ENCODE assay signal across 9 mouse cellular contexts in the genomic region with DNA sequence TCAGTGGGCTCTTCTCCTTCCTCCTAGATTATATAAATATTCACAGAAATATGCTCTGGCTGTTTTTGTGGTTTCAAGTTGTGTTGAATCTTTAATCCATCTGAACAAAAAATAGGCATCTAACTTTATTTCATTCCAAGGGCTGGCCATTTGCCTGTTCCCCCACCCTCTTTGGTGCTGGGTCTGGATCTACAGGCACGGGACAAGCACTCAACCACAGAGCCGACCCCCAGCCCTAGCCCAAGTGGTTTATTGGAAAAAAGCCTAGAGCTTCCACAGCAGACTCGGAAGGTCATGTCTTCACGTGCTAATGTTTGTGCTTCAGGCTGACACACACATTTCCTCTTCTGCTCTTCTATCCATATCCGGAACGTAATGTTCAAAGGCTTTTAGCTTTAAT. TPM values are rescaled to one million over a fixed set of nuclear protein-coding genes. Genes with fewer than 3 reads are reported as not detected.
A peak's percentile ranks its signal among the peaks of the same experiment; 100 is the strongest.
DNase-seq lines count a peak whose midpoint lies in the region; ATAC-seq and TF ChIP-seq lines count a peak whose summit lies in the region.
"Had no signal": no experiment of that assay in that cellular context is flagged by ENCODE, and none has a peak within 500 bp of the region (broad histone marks: within the 10 kb centered on the region; RNA-seq: fewer than 3 reads in every experiment).

No protein-coding gene starts in this region.

- 34% methylated on average over 6 of the region's 6 CpGs for WGBS in embryonic facial prominence, embryonic 15.5 days
- 16% methylated on average over 6 of the region's 6 CpGs for WGBS in heart, embryonic 16.5 days
- WGBS in lung, adult 2 months: 12% methylated on average over 6 of the region's 6 CpGs

- H3K36me3 ChIP-seq in embryonic facial prominence, embryonic 15.5 days: no peaks in the 10 kb centered on the region
- no peaks in the 10 kb centered on the region for H3K36me3 ChIP-seq in heart, embryonic 16.5 days (ENCODE audit: control insufficient read depth, insufficient read depth)
- H3K36me3 ChIP-seq: liver, embryonic 13.5 days had no signal

- no peak overlapping the region for H3K9ac ChIP-seq in embryonic facial prominence, embryonic 15.5 days
- H3K9ac ChIP-seq in heart, embryonic 16.5 days (ENCODE audit: low read length): no peak overlapping the region
- H3K9ac ChIP-seq: liver, embryonic 13.5 days had no signal

- peaks cover 36% of the 10 kb centered on the region for H3K4me1 ChIP-seq in embryonic facial prominence, embryonic 15.5 days
- H3K4me1 ChIP-seq in heart, embryonic 16.5 days (ENCODE audit: control insufficient read depth, insufficient read depth, low read length): peaks cover 52% of the 10 kb centered on the region
- H3K4me1 ChIP-seq in lung, adult 2 months (ENCODE audit: control insufficient read depth, insufficient read depth, low read length): peaks cover 28% of the 10 kb centered on the region

- no peaks in the 10 kb centered on the region for H3K9me3 ChIP-seq in embryonic facial prominence, embryonic 15.5 days (replicated peaks)
- no peaks in the 10 kb centered on the region; the same call in 1 of the 2 replicates for H3K9me3 ChIP-seq in heart, embryonic 16.5 days (replicated peaks; ENCODE audit: control insufficient read depth, low read length)
- H3K9me3 ChIP-seq: liver, embryonic 13.5 days had no signal

- TF ChIP-seq CTCF in layer of hippocampus, adult 2 months (conservative IDR thresholded peaks at IDR 0.05): no peak
- TF ChIP-seq CTCF in lung, adult 2 months (IDR thresholded peaks at IDR 0.05; ENCODE audit: insufficient read depth, low read length): no peak

- no peak overlapping the region for H3K4me3 ChIP-seq in layer of hippocampus, adult 2 months
- H3K4me3 ChIP-seq in embryonic facial prominence, embryonic 15.5 days (replicated peaks): no peak overlapping the region
- H3K4me3 ChIP-seq in heart, embryonic 16.5 days (ENCODE audit: low read length): no peak overlapping the region
- H3K4me3 ChIP-seq in lung, adult 2 months (replicated peaks; ENCODE audit: extremely low read depth, low read depth, low read length): no peak overlapping the region
- H3K4me3 ChIP-seq: liver, embryonic 13.5 days had no signal

- no peak overlapping the region for H3K4me2 ChIP-seq in embryonic facial prominence, embryonic 15.5 days (replicated peaks)
- no peak overlapping the region for H3K4me2 ChIP-seq in heart, embryonic 16.5 days (ENCODE audit: low read depth, low read length)
- H3K4me2 ChIP-seq: liver, embryonic 13.5 days had no signal

- TF ChIP-seq POLR2A in lung, adult 2 months (IDR thresholded peaks at IDR 0.05; ENCODE audit: borderline replicate concordance, extremely low read depth, low read depth, low read length): no peak

- H3K27me3 ChIP-seq in embryonic facial prominence, embryonic 15.5 days: no peaks in the 10 kb centered on the region
- no peaks in the 10 kb centered on the region for H3K27me3 ChIP-seq in heart, embryonic 16.5 days (ENCODE audit: control insufficient read depth, insufficient read depth, low read length)
- H3K27me3 ChIP-seq: liver, embryonic 13.5 days; Patski had no signal

- H3K27ac ChIP-seq in layer of hippocampus, adult 2 months: peak overlapping the region; percentile 84
- H3K27ac ChIP-seq in embryonic facial prominence, embryonic 15.5 days (replicated peaks): peak overlapping the region; percentile 75
- H3K27ac ChIP-seq in heart, embryonic 16.5 days (ENCODE audit: low read length): peak overlapping the region; percentile 85
- H3K27ac ChIP-seq: liver, embryonic 13.5 days had no signal

- no peak for DNase-seq in layer of hippocampus, adult 2 months (ENCODE audit: low spot score in 2 of 2)
- no peak for DNase-seq in layer of hippocampus, adult 8-10 months (ENCODE audit: low spot score in 2 of 2)
- DNase-seq in lung, adult 2 months: peak; percentile 36
- no peak for DNase-seq in cerebellum, adult 18-20 months
- DNase-seq in layer of hippocampus, adult 9-10 months (ENCODE audit: low spot score): no peak
- DNase-seq: liver, embryonic 13.5 days had no signal

- ATAC-seq in embryonic facial prominence, embryonic 15.5 days (ENCODE audit: insufficient number of reproducible peaks, low FRiP score, low TSS enrichment, low read depth): no peak; the same call in 1 of the 2 replicates
- ATAC-seq in heart, embryonic 16.5 days (replicated peaks; ENCODE audit: extremely low read depth, insufficient read depth, low FRiP score): no peak
- ATAC-seq: Patski had no signal

RNA-seq across cellular contexts. Expression of gene Aldh1l1, which starts 19.7 kb away (rescaled TPM):
- 10 to 100 TPM; 39.3 to 45.2 TPM for total RNA-seq in layer of hippocampus, adult 2 months (2021)
- 10 to 100 TPM; 40.8 to 52.0 (median 45.5) TPM for total RNA-seq in layer of hippocampus, adult 8-10 months (2022)
- 2.0 and 2.1 TPM in 2 replicates for polyA plus RNA-seq in embryonic facial prominence, embryonic 15.5 days (2015; fragmentation: Nextera tagmentation; extraction: Ambion mirVana)
- polyA plus RNA-seq in heart, embryonic 16.5 days (2015; fragmentation: Nextera tagmentation; extraction: Ambion mirVana): 4.6 and 6.5 TPM in 2 replicates
- polyA plus RNA-seq in lung, adult 2 months (2012; rRNA removed): 14.7 and 17.9 TPM in 2 replicates

RNA-seq across cellular contexts. Expression of gene Klf15, which starts 43.5 kb away (rescaled TPM):
- 10 to 100 TPM; 29.9 to 33.8 TPM for total RNA-seq in layer of hippocampus, adult 2 months (2021)
- total RNA-seq in layer of hippocampus, adult 8-10 months (2022): 10 to 100 TPM; 29.8 to 38.5 (median 34.8) TPM
- polyA plus RNA-seq in embryonic facial prominence, embryonic 15.5 days (2015; fragmentation: Nextera tagmentation; extraction: Ambion mirVana): 6.8 and 7.1 TPM in 2 replicates
- 28.2 and 28.7 TPM in 2 replicates for polyA plus RNA-seq in heart, embryonic 16.5 days (2015; fragmentation: Nextera tagmentation; extraction: Ambion mirVana)
- polyA plus RNA-seq in lung, adult 2 months (2012; rRNA removed): 55.7 and 145 TPM in 2 replicates
